ENCODE assay signal across 8 mouse cellular contexts in the genomic region with DNA sequence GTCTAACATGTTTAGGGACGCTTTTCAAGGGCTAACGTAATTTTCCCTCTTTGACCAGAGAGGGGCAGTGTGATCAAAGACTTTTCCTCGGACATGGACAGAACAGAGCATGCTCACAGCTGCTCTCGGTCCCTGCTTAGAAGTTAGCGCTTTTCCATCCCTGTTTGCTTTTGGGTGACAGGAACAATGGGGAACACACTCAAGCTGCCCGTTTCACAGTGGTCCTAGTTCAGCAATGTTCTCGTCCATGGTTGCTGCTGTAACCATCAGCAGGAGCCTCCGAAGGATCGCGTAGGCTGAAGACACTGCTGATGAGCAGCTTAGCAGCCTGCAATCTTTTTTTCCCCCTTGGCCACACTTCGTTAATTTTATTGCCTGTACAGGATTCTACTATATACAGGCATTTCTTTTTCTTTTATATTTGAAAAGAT.
DNase-seq lines count a peak whose midpoint lies in the region; ATAC-seq and TF ChIP-seq lines count a peak whose summit lies in the region.

No protein-coding gene starts in this region.

- no peaks in the 10 kb centered on the region for H3K9me3 ChIP-seq in CH12.LX (replicated peaks; ENCODE audit: low read length)
- no peaks in the 10 kb centered on the region for H3K9me3 ChIP-seq in hindbrain, embryonic 12.5 days (replicated peaks)
- no peaks in the 10 kb centered on the region for H3K9me3 ChIP-seq in lung, embryonic 14.5 days (ENCODE audit: low read depth, low read length)

- H3K4me1 ChIP-seq in CH12.LX (ENCODE audit: control insufficient read depth in 1 of 2, insufficient read depth in 2 of 2) = 0 out of 4 replicates have a peak, but pooled peaks cover 0 to 2% of the 10 kb centered on the region in 2 experiments
- H3K4me1 ChIP-seq in cerebellum, adult 2 months (ENCODE audit: control insufficient read depth, insufficient read depth, low read length) = no peaks in the 10 kb centered on the region
- no peaks in the 10 kb centered on the region for H3K4me1 ChIP-seq in hindbrain, embryonic 12.5 days
- H3K4me1 ChIP-seq in lung, embryonic 14.5 days (ENCODE audit: insufficient read depth) = no peaks in the 10 kb centered on the region

- 3% methylated on average over 11 of the region's 11 CpGs for WGBS in cerebellum, adult 2 months
- 5% methylated on average over 11 of the region's 11 CpGs for WGBS in hindbrain, embryonic 12.5 days
- 5% methylated on average over 11 of the region's 11 CpGs for WGBS in lung, embryonic 14.5 days

- dilution Hi-C loops in CH12.LX (cut with MboI; ENCODE audit: extremely low pct_ligation_motif_present, extremely low pct_unique_long_range_greater_than_20kb, low sequenced_read_pairs) = no loop called here

- H3K4me2 ChIP-seq in CH12.LX (ENCODE audit: insufficient read depth, low read depth, poor library complexity, severe bottlenecking) = peak overlapping the region; percentile 60; the same call in 1 of the 2 replicates
- H3K4me2 ChIP-seq in hindbrain, embryonic 12.5 days (replicated peaks) = peak overlapping the region; percentile 62
- peak overlapping the region; percentile 66 for H3K4me2 ChIP-seq in lung, embryonic 14.5 days

- no peaks in the 10 kb centered on the region for H3K27me3 ChIP-seq in CH12.LX (replicated peaks)
- no peaks in the 10 kb centered on the region for H3K27me3 ChIP-seq in cerebellum, adult 2 months (ENCODE audit: control insufficient read depth, insufficient read depth, low read length)
- H3K27me3 ChIP-seq in hindbrain, embryonic 12.5 days = no peaks in the 10 kb centered on the region
- H3K27me3 ChIP-seq in lung, embryonic 14.5 days (ENCODE audit: insufficient read depth, low read length) = no peaks in the 10 kb centered on the region

- in situ Hi-C loops in CH12.LX (cut with MboI; ENCODE audit: low pct_ligation_motif_present, low pct_unique_long_range_greater_than_20kb, low sequenced_read_pairs) = loop anchor here (25.0 kb wide), 1 partner anchor 475 kb away; the partner anchor contains the start of gene Sfrp2

- no peak overlapping the region for H3K9ac ChIP-seq in CH12.LX (ENCODE audit: insufficient read depth, low read depth)
- H3K9ac ChIP-seq in hindbrain, embryonic 12.5 days = peak overlapping the region; percentile 51; the same call in 1 of the 2 replicates
- peak overlapping the region; percentile 39; the same call in 1 of the 2 replicates for H3K9ac ChIP-seq in lung, embryonic 14.5 days

- no peak for TF ChIP-seq EP300 in CH12.LX (IDR thresholded peaks at IDR 0.05; ENCODE audit: low read length)

- peak; percentile 51 for DNase-seq in CH12.LX (ENCODE audit: extremely low read depth)
- DNase-seq in cerebellum, adult 2 months = peak; percentile 26 to 29
- peak; percentile 56 to 72 for DNase-seq in layer of hippocampus, postnatal 10 days (ENCODE audit: low spot score in 2 of 2)
- peak; percentile 91 for DNase-seq in lung, embryonic 14.5 days
- peak; percentile 37 for DNase-seq in retina, adult 2 months (ENCODE audit: low read depth, low spot score)
- DNase-seq in spleen, adult 18-20 months = no peak

- H3K4me3 ChIP-seq in CH12.LX (replicated peaks in 1 of 3; ENCODE audit: low read depth in 2 of 3, low read length in 2 of 3, poor library complexity in 1 of 3) = peak overlapping the region in 2 of 3 experiments; percentile 31 to 44
- H3K4me3 ChIP-seq in cerebellum, adult 2 months (replicated peaks; ENCODE audit: insufficient read depth, low read depth, low read length) = peak overlapping the region; percentile 56
- H3K4me3 ChIP-seq in hindbrain, embryonic 12.5 days = peak overlapping the region; percentile 43
- H3K4me3 ChIP-seq in lung, embryonic 14.5 days (ENCODE audit: low read depth, low read length) = peak overlapping the region; percentile 31

- H3K79me2 ChIP-seq in CH12.LX (replicated peaks; ENCODE audit: control insufficient read depth, extremely low read depth, insufficient read depth, poor library complexity, severe bottlenecking) = no peaks in the 10 kb centered on the region

- peak; percentile 21 to 74; a peak in 2 of 4 replicates for TF ChIP-seq CTCF in CH12.LX (conservative IDR thresholded peaks at IDR 0.05 in 1 of 2, IDR thresholded peaks at IDR 0.05 in 1 of 2; ENCODE audit: low read depth in 2 of 2, low read length in 2 of 2)
- peak; percentile 58 for TF ChIP-seq CTCF in cerebellum, adult 2 months (IDR thresholded peaks at IDR 0.05; ENCODE audit: borderline replicate concordance, insufficient read depth, low read depth, low read length)
- TF ChIP-seq CTCF in lung, embryonic 14.5 days (IDR thresholded peaks at IDR 0.05; ENCODE audit: low read depth) = peak; percentile 81

- peak; percentile 99 for ATAC-seq in frontal cortex, adult (ENCODE audit: low TSS enrichment)
- peak; percentile 91 for ATAC-seq in hindbrain, embryonic 12.5 days (ENCODE audit: low FRiP score)
- ATAC-seq in lung, embryonic 14.5 days (ENCODE audit: insufficient read depth) = peak; percentile 95

- no peak overlapping the region for H3K27ac ChIP-seq in CH12.LX (ENCODE audit: insufficient read depth, low read depth)
- H3K27ac ChIP-seq in cerebellum, adult 2 months (ENCODE audit: insufficient read depth, low read length) = no peak overlapping the region
- 0 out of 2 replicates have a peak overlapping the region, but pooled peaks have one; percentile 23 for H3K27ac ChIP-seq in hindbrain, embryonic 12.5 days
- no peak overlapping the region for H3K27ac ChIP-seq in lung, embryonic 14.5 days (ENCODE audit: low read depth)

- TF ChIP-seq POLR2A in CH12.LX (IDR thresholded peaks at IDR 0.05; ENCODE audit: low read depth, low read length) = no peak
- no peak for TF ChIP-seq POLR2A in cerebellum, adult 2 months (IDR thresholded peaks at IDR 0.05; ENCODE audit: borderline replicate concordance, insufficient read depth, low read length)

- no peaks in the 10 kb centered on the region for H3K36me3 ChIP-seq in CH12.LX (replicated peaks in 1 of 2; ENCODE audit: control insufficient read depth in 1 of 2, insufficient read depth in 1 of 2, low read length in 1 of 2)
- H3K36me3 ChIP-seq in hindbrain, embryonic 12.5 days = no peaks in the 10 kb centered on the region
- H3K36me3 ChIP-seq in lung, embryonic 14.5 days (ENCODE audit: insufficient read depth) = no peaks in the 10 kb centered on the region

- TF ChIP-seq RAD21 in CH12.LX (IDR thresholded peaks at IDR 0.05; ENCODE audit: low read depth, low read length) = peak; percentile 76

TF ChIP-seq in CH12.LX, 34 proteins besides CTCF, POLR2A, EP300 and RAD21:
- TF ChIP-seq ZNF384 (IDR thresholded peaks at IDR 0.05; ENCODE audit: low read depth, low read length) (no peak), SMC3 (IDR thresholded peaks at IDR 0.05; ENCODE audit: low read depth, low read length) (peak; percentile 42), GABPA (IDR thresholded peaks at IDR 0.05; ENCODE audit: insufficient replicate concordance, low read depth, low read length) (no peak), MAZ (IDR thresholded peaks at IDR 0.05; ENCODE audit: low read depth, low read length) (no peak), IRF4 (IDR thresholded peaks at IDR 0.05; ENCODE audit: low read depth, low read length) (no peak), NRF1 (IDR thresholded peaks at IDR 0.05; ENCODE audit: low read depth, low read length) (peak; percentile 80)
TF ChIP-seq in CH12.LX: peak in this region for 2.

Comparison
In these comparisons a context has a peak if more than half of its experiments do, and no peak if none do; other contexts are left out.
1. DNase-seq: peak in CH12.LX (single experiment), cerebellum, adult 2 months (2 of 2), layer of hippocampus, postnatal 10 days (2 of 2), lung, embryonic 14.5 days (single experiment) and retina, adult 2 months (single experiment); none in spleen, adult 18-20 months (0 of 2).
2. Peak in every context shown above with its lines, with median percentiles within 50 percentile points of each other: H3K4me2 ChIP-seq, H3K4me3 ChIP-seq, CTCF ChIP-seq and ATAC-seq.